Mouse (Mus musculus) hindbrain, embryonic 10.5 days (tissue): ENCODE results near the gene Ezh2. TPM values are rescaled to one million over a fixed set of nuclear protein-coding genes. Genes with fewer than 3 reads are reported as not detected.
"Not testable (repeated sequence)": the region's sequence is repeated elsewhere in the genome, so short reads cannot be mapped to it uniquely, and the experiment has no call there.

Experiments used
- DNase-seq: peaks from one replicate; pipeline ENCODE4 v3.0.0-alpha.2; 2017; ENCODE audit warnings: low spot score
- H3K27ac ChIP-seq: fragments of 300-500 bp; sonication (generic); 2 replicates; pipeline ENCODE4 v1.5.1; 2016; ENCODE audit warnings: mild to moderate bottlenecking, moderate library complexity
- H3K27me3 ChIP-seq: fragments of 300-500 bp; sonication (generic); 2 replicates; pipeline ENCODE4 v1.6.1; 2016; ENCODE audit warnings: mild to moderate bottlenecking; ENCODE audit not compliant: poor library complexity, insufficient read depth, severe bottlenecking
- H3K36me3 ChIP-seq: fragments of 300-500 bp; sonication (generic); 2 replicates; pipeline ENCODE4 v1.6.1; 2016; ENCODE audit warnings: mild to moderate bottlenecking, moderate library complexity
- H3K4me1 ChIP-seq: fragments of 300-500 bp; sonication (generic); replicated peaks from 2 replicates; pipeline ENCODE4 v1.6.1; 2016; ENCODE audit warnings: mild to moderate bottlenecking
- H3K4me3 ChIP-seq: fragments of 300-500 bp; sonication (generic); 2 replicates; pipeline ENCODE4 v1.5.1; 2016; ENCODE audit warnings: mild to moderate bottlenecking, moderate library complexity
- H3K9me3 ChIP-seq: fragments of 300-500 bp; sonication (generic); 2 replicates; pipeline ENCODE4 v1.6.1; 2016; ENCODE audit warnings: mild to moderate bottlenecking, moderate library complexity
- WGBS: fragments of 180-500 bp; shearing (Covaris S2); methylation state at CpG from one replicate; pipeline ENCODE4 v1.1.7; 2016; 5-methylcytosine and 5-hydroxymethylcytosine counted together
- polyA plus RNA-seq: library from polyadenylated mRNA; unstranded; fragments of >200 nt; fragmentation: Nextera tagmentation; extraction: Ambion mirVana; gene quantifications from 2 replicates; pipeline ENCODE4 v1.2.1, GENCODE M21; 2016

Gene Ezh2
- polyA plus RNA-seq, 1 experiment from 2014 or later = 134 TPM

DNA sequence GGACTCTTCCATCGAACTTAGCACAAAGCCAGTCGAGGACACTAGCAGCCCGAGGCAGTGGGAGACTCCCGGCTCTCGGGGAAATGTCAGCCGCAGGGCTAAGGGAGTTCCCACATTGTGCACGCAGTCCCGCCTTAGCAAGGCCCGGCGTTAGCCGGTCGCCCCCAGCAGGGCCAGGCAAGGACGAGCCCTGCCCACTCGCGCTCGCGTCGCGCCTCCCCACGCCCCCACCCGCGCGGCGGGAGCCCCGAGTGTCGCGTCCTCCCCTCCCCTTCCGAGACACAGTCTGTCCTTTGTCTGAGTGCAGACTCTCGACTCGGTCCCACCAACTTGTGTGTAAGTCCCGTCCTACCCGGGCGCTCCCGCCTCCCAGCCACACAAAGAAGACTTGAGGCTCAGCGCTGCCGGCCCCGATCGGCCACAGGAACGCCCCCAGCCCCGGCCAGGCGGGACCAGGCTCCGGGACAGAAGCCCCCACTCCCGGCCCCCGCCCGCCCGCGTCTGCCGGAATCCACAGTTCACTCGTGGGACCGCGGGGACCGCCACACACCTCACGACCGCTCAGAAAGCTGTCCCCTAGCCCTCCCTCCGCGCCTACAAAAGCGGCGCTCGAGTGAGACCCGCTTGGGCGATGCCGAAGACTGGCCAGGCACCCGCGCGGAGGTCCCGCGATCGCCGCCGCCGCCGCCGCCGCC lies 853 bp downstream of the Ezh2 start:
- WGBS = under 1% methylated on average over 74 of the region's 74 CpGs
- Histone ChIP-seq H3K27me3 (no peaks in the 10 kb centered on the region), H3K36me3 (no peaks in the 10 kb centered on the region), H3K4me3 (peak overlapping the region; percentile 98), H3K4me1 (peaks cover 33% of the 10 kb centered on the region), H3K9me3 (no peaks in the 10 kb centered on the region), H3K27ac (peak overlapping the region; percentile 100)
- peak; percentile 84 for DNase-seq

- peak overlapping the region; percentile 100 for H3K27ac ChIP-seq
- 19% methylated on average over 9 of the region's 9 CpGs for WGBS
- H3K4me1 ChIP-seq = peaks cover 33% of the 10 kb centered on the region
- H3K4me3 ChIP-seq = peak overlapping the region; percentile 98
- H3K36me3 ChIP-seq = no peaks in the 10 kb centered on the region
- no peaks in the 10 kb centered on the region for H3K9me3 ChIP-seq
- no peaks in the 10 kb centered on the region for H3K27me3 ChIP-seq
- DNase-seq = no peak
These were observed 1.6 kb downstream of the Ezh2 start for GRCm38 (mm10) chr6:47593590-47593989.

DNA sequence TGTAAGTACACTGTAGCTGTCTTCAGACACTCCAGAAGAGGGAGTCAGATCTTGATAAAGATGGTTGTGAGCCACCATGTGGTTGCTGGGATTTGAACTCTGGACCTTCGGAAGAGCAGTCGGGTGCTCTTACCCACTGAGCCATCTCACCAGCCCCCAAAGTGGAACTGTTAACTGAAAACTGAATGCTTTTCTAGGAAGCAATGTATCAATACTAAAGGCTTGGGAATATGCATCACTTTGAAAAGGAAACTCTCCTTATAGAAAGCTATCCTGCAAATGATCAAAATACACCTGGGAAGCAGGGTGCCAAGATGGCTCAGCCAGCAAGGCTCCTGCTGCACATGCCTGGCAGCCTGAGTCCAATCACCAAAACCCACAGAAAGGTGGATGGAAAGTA lies 7.8 kb downstream of the Ezh2 start:
- H3K27me3 ChIP-seq, DNase-seq, H3K27ac ChIP-seq, H3K9me3 ChIP-seq, H3K4me3 ChIP-seq: not testable (repeated sequence)
- Histone ChIP-seq H3K36me3 (peaks cover 31% of the 10 kb centered on the region), H3K4me1 (peaks cover 18% of the 10 kb centered on the region)
- WGBS = 93% methylated on average over 2 of the region's 2 CpGs

GRCm38 (mm10) chr6:47572887-47573286 lies 22.3 kb downstream of the Ezh2 start:
- no peaks in the 10 kb centered on the region for H3K9me3 ChIP-seq
- no peak overlapping the region for H3K4me3 ChIP-seq
- no peaks in the 10 kb centered on the region for H3K27me3 ChIP-seq
- H3K4me1 ChIP-seq = no peaks in the 10 kb centered on the region
- no peak overlapping the region for H3K27ac ChIP-seq
- DNase-seq = no peak
- WGBS = 95% methylated on average over 2 of the region's 2 CpGs
- peaks cover 84% of the 10 kb centered on the region for H3K36me3 ChIP-seq

GRCm38 (mm10) chr6:47565326-47566035 lies 29.7 kb downstream of the Ezh2 start:
- 90% methylated on average over 1 of the region's 1 CpGs for WGBS
- Histone ChIP-seq H3K27ac (no peak overlapping the region), H3K4me3 (no peak overlapping the region), H3K27me3 (no peaks in the 10 kb centered on the region), H3K9me3 (no peaks in the 10 kb centered on the region), H3K36me3 (peaks cover 97% of the 10 kb centered on the region), H3K4me1 (no peaks in the 10 kb centered on the region)
- DNase-seq = no peak

DNA sequence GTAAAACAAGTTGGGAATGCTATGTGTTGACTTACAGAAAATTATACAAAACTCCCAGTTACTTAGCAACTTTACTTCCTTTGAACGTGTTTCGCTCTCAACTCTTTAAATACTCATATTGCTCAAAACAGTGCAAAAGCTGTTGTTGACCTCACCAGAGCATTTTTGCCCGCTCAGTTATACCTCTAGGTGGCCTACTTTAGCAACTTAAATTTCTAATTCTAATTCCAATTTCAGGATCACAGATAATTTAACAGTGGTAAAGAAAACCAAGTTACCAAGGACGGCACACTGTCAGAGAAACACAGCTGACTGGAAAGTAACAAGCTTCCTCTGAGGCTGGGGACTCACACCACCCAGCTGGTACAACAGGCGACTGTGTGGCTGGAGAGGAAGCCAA lies 33.7 kb downstream of the Ezh2 start:
- Histone ChIP-seq H3K27ac (no peak overlapping the region), H3K36me3 (peaks cover 99% of the 10 kb centered on the region), H3K4me1 (no peaks in the 10 kb centered on the region), H3K9me3 (no peaks in the 10 kb centered on the region), H3K4me3 (no peak overlapping the region), H3K27me3 (no peaks in the 10 kb centered on the region)
- 92% methylated on average over 5 of the region's 5 CpGs for WGBS
- no peak for DNase-seq

DNA sequence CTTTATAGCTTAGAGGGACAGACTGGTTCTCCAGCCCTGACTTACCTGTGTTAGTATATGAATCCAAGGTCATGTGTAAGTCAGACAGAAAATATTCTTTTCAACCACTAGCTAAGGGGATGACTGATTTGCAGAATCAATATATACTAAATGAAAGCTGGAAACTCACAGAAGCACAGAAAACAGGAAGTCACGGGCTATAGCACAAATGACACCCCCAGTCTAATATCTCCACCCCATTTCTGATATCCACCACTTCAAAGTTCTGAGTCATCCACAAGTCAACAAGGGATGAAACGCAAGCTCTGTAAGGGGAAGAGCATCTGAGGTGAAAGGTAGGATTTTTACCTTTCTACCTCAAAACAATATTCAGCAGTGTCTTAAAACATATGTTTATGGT lies 34.3 kb downstream of the Ezh2 start:
- no peak overlapping the region for H3K4me3 ChIP-seq
- WGBS = 92% methylated on average over 2 of the region's 2 CpGs
- DNase-seq = no peak
- no peak overlapping the region for H3K27ac ChIP-seq
- H3K36me3 ChIP-seq = peaks cover 99% of the 10 kb centered on the region
- no peaks in the 10 kb centered on the region for H3K27me3 ChIP-seq
- H3K4me1 ChIP-seq = no peaks in the 10 kb centered on the region
- H3K9me3 ChIP-seq = no peaks in the 10 kb centered on the region

DNA sequence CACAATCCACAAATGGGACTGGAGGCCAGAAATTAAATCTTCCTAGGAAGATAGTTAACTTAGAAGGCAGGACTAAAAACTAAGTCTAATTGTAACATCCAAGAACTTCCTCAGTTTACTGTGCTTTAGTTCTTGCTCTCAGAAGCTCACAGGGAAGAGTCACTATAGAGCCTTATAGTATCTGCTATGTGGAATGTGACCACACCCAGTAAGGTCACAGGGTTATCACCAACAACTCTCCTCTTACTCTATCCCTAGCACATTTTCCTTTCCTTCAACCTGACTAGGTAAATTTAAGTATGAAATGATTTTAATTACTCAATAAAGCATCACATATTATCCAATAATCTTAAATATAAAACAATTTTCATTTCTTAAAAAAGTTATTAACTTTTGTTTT lies 34.7 kb downstream of the Ezh2 start:
- no peak for DNase-seq
- peaks cover 99% of the 10 kb centered on the region for H3K36me3 ChIP-seq
- no peak overlapping the region for H3K4me3 ChIP-seq

GRCm38 (mm10) chr6:47559287-47559686 lies 35.9 kb downstream of the Ezh2 start:
- Histone ChIP-seq H3K27me3 (no peaks in the 10 kb centered on the region), H3K9me3 (no peaks in the 10 kb centered on the region), H3K4me3 (no peak overlapping the region), H3K27ac (no peak overlapping the region), H3K36me3 (peaks cover 99% of the 10 kb centered on the region), H3K4me1 (no peaks in the 10 kb centered on the region)
- no peak for DNase-seq
- 94% methylated on average over 2 of the region's 2 CpGs for WGBS

More for the DNA sequence above, 34.7 kb downstream of the Ezh2 start:
- Histone ChIP-seq H3K27me3 (no peaks in the 10 kb centered on the region), H3K4me1 (no peaks in the 10 kb centered on the region), H3K9me3 (no peaks in the 10 kb centered on the region), H3K27ac (no peak overlapping the region)

DNA sequence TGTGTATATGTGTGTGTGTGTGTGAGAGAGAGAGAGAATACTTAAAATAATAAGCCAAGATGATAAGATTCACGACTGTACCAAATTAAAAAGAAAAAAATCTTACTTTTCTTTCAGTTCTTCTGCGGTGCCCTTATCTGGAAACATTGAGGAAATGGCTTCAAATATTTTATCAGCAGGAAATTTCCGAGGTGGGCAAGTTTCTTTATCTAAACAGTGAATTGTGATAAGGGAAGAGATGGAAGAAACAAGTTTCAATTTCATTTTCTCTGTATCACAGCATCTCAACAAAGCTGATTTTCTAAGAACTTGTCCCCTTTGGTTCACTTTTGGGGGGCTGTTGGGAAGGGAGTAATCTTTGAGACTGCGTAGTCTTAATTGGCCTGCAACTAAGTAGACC lies 42.9 kb downstream of the Ezh2 start:
- DNase-seq = no peak
- Histone ChIP-seq H3K27ac (no peak overlapping the region), H3K4me1 (no peaks in the 10 kb centered on the region), H3K36me3 (peaks cover 100% of the 10 kb centered on the region), H3K27me3 (no peaks in the 10 kb centered on the region), H3K9me3 (no peaks in the 10 kb centered on the region), H3K4me3 (no peak overlapping the region)
- WGBS = 92% methylated on average over 4 of the region's 4 CpGs

DNA sequence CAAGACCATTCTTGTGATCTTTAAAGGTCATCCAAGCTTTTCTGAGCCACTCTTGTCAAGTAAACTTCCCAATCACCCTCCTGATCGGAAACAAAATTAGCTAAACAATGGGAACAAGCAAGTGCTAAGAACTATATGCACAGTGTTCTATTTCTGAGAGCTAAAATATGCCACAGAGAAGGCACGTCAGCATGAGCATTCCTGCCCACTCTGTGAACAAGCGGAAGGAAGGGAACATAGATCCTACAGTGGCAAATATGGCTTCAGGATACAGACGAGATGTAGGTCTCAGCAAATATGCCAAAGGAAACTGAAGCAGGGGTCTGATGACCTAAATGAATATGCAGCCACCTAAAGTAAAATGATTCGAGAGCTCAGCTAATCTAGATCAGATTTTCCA lies 59.8 kb downstream of the Ezh2 start:
- H3K4me3 ChIP-seq = no peak overlapping the region
- peaks cover 80% of the 10 kb centered on the region for H3K36me3 ChIP-seq
- H3K4me1 ChIP-seq = no peaks in the 10 kb centered on the region
- WGBS = 93% methylated on average over 5 of the region's 5 CpGs
- H3K27ac ChIP-seq = no peak overlapping the region
- no peak for DNase-seq
- H3K9me3 ChIP-seq = no peaks in the 10 kb centered on the region
- no peaks in the 10 kb centered on the region for H3K27me3 ChIP-seq

DNA sequence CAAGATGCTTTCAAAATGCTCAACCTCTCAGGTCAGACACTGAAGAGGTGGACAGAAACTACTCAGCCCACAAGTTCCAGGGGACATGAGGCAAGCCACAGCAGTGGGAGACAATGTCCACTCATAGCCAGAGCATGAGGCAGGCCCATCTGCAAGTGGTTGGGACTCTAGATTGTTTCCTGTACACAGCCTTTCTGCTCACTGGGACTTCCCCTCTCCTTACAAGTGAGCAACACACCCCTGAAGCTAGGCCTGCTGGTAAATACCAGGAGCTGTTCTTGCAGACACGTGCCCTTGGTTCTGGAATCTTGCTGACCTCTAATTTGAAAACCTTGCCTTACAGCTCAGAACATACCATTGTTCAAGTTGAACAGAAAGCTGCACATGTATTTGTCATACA lies 62.6 kb downstream of the Ezh2 start:
- Histone ChIP-seq H3K9me3 (no peaks in the 10 kb centered on the region), H3K4me1 (no peaks in the 10 kb centered on the region), H3K27ac (no peak overlapping the region), H3K27me3 (no peaks in the 10 kb centered on the region), H3K4me3 (no peak overlapping the region), H3K36me3 (peaks cover 95% of the 10 kb centered on the region)
- 79% methylated on average over 1 of the region's 1 CpGs for WGBS
- DNase-seq = no peak

GRCm38 (mm10) chr6:47527655-47528054 lies 67.5 kb downstream of the Ezh2 start:
- no peaks in the 10 kb centered on the region for H3K9me3 ChIP-seq
- 84% methylated on average over 1 of the region's 1 CpGs for WGBS
- no peaks in the 10 kb centered on the region for H3K4me1 ChIP-seq
- no peaks in the 10 kb centered on the region for H3K27me3 ChIP-seq
- no peak for DNase-seq
- H3K4me3 ChIP-seq = no peak overlapping the region
- peaks cover 100% of the 10 kb centered on the region for H3K36me3 ChIP-seq
- no peak overlapping the region for H3K27ac ChIP-seq
